Mouse (Mus musculus) forebrain, postnatal 0 days (tissue): ENCODE results near the gene Rap1gap2. TPM values are rescaled to one million over a fixed set of nuclear protein-coding genes. Genes with fewer than 3 reads are reported as not detected.

Source experiments
- ATAC-seq: fragments of 200-750 bp; cut with Nextera tagmentation; 2 replicates; pipeline ENCODE4 v1.8.0; 2017; ENCODE audit warnings: mild to moderate bottlenecking, moderate library complexity
- DNase-seq: peaks from one replicate; pipeline ENCODE4 v3.0.0-alpha.2; 2015
- H3K27ac ChIP-seq: fragments of 300-500 bp; sonication (generic); 2 replicates; pipeline ENCODE4 v1.5.1; 2014; ENCODE audit warnings: low read depth, mild to moderate bottlenecking, antibody characterized with exemption, low read length, moderate library complexity, mixed read lengths
- H3K27me3 ChIP-seq: fragments of 300-500 bp; sonication (generic); 2 replicates; pipeline ENCODE4 v1.6.1; 2014; ENCODE audit warnings: mild to moderate bottlenecking, low read length, mixed read lengths; ENCODE audit not compliant: insufficient read depth
- H3K36me3 ChIP-seq: fragments of 300-500 bp; sonication (generic); 2 replicates; pipeline ENCODE4 v1.6.1; 2014; ENCODE audit warnings: mild to moderate bottlenecking, moderate library complexity; ENCODE audit not compliant: insufficient read depth
- H3K4me1 ChIP-seq: fragments of 300-500 bp; sonication (generic); 2 replicates; pipeline ENCODE4 v1.6.1; 2014; ENCODE audit warnings: antibody characterized with exemption; ENCODE audit not compliant: insufficient read depth
- H3K4me2 ChIP-seq: fragments of 300-500 bp; sonication (generic); 2 replicates; pipeline ENCODE4 v1.6.1; 2014; ENCODE audit warnings: low read depth, mild to moderate bottlenecking, moderate library complexity
- H3K4me3 ChIP-seq: fragments of 300-500 bp; sonication (generic); 2 replicates; pipeline ENCODE4 v1.5.1; 2014; ENCODE audit warnings: low read depth, low read length, mixed read lengths
- H3K9ac ChIP-seq: fragments of 300-500 bp; sonication (generic); 2 replicates; pipeline ENCODE4 v1.6.1; 2014; ENCODE audit warnings: mild to moderate bottlenecking
- H3K9me3 ChIP-seq: fragments of 300-500 bp; sonication (generic); 2 replicates; pipeline ENCODE4 v1.6.1; 2016; ENCODE audit warnings: low read length
- CTCF ChIP-seq: sonication (generic); IDR thresholded peaks from 2 replicates; pipeline ENCODE4 v1.5.1; 2016; ENCODE audit warnings: antibody characterized with exemption, control low read depth, low read depth
- WGBS: fragments of 180-500 bp; shearing (Covaris S2); extraction: QIAGEN DNeasy Blood & Tissue Kit; methylation state at CpG from one replicate; pipeline ENCODE4 v1.1.7; 2014; 5-methylcytosine and 5-hydroxymethylcytosine counted together
- polyA plus RNA-seq: library from polyadenylated mRNA; unstranded; fragments of >200 nt; fragmentation: Nextera tagmentation; extraction: Ambion mirVana; gene quantifications from 2 replicates; pipeline ENCODE4 v1.2.1, GENCODE M21; 2015
- total RNA-seq: library from RNA; depleted of rRNA; stranded (reverse); fragments of >200 nt; gene quantifications from 2 replicates; pipeline ENCODE4 v1.2.3, GENCODE M21; 2014; rRNA removed

The Rap1gap2 gene
- total RNA-seq (43.7 and 52.5 TPM in 2 replicates), polyA plus RNA-seq (9.9 and 12.2 TPM in 2 replicates)

GRCm38 (mm10) chr11:74610545-74611176, at the start of gene Rap1gap2:
Gene Rap1gap2, minus strand, starts transcription at chr11:74610915.
- H3K4me2 ChIP-seq: peak within 1 kb of the TSS; percentile 89
- H3K4me1 ChIP-seq: no peaks in the 10 kb centered on the region
- no peak for TF ChIP-seq CTCF
- WGBS: under 1% methylated on average over 50 of the region's 50 CpGs
- no peak within 1 kb of the TSS for H3K27ac ChIP-seq
- H3K9me3 ChIP-seq: no peaks in the 10 kb centered on the region
- peak; percentile 32; the same call in 1 of the 2 replicates for ATAC-seq
- peaks cover 41% of the 10 kb centered on the region for H3K27me3 ChIP-seq
- peak within 1 kb of the TSS; percentile 42 for H3K4me3 ChIP-seq
- peak within 1 kb of the TSS; percentile 47; the same call in 1 of the 2 replicates for H3K9ac ChIP-seq
- DNase-seq: peak; percentile 11
- H3K36me3 ChIP-seq: no peaks in the 10 kb centered on the region

GRCm38 (mm10) chr11:74660336-74660735, 49.6 kb upstream of the Rap1gap2 start:
- Histone ChIP-seq H3K4me2 (no peak overlapping the region), H3K27ac (no peak overlapping the region), H3K27me3 (no peaks in the 10 kb centered on the region), H3K9me3 (no peaks in the 10 kb centered on the region), H3K4me1 (no peaks in the 10 kb centered on the region), H3K4me3 (no peak overlapping the region), H3K9ac (no peak overlapping the region), H3K36me3 (peaks cover 83% of the 10 kb centered on the region)
- ATAC-seq (no peak), DNase-seq (no peak)
- WGBS: 95% methylated on average over 13 of the region's 13 CpGs
- no peak for TF ChIP-seq CTCF

- no peak overlapping the region for H3K27ac ChIP-seq
- 92% methylated on average over 3 of the region's 3 CpGs for WGBS
- TF ChIP-seq CTCF: no peak
- no peak for DNase-seq
- no peak overlapping the region for H3K4me2 ChIP-seq
- H3K9ac ChIP-seq: no peak overlapping the region
- H3K9me3 ChIP-seq: no peaks in the 10 kb centered on the region
- ATAC-seq: no peak
- H3K36me3 ChIP-seq: peaks cover 47% of the 10 kb centered on the region
- H3K4me3 ChIP-seq: no peak overlapping the region
- no peaks in the 10 kb centered on the region for H3K4me1 ChIP-seq
- no peaks in the 10 kb centered on the region for H3K27me3 ChIP-seq
Measured at GRCm38 (mm10) chr11:74655941-74656340, 45.2 kb upstream of the Rap1gap2 start.

GRCm38 (mm10) chr11:74653385-74653784, 42.7 kb upstream of the Rap1gap2 start:
- TF ChIP-seq CTCF: no peak
- no peaks in the 10 kb centered on the region for H3K9me3 ChIP-seq
- no peak overlapping the region for H3K27ac ChIP-seq
- DNase-seq: no peak
- H3K9ac ChIP-seq: no peak overlapping the region
- peaks cover 22% of the 10 kb centered on the region for H3K36me3 ChIP-seq
- ATAC-seq: no peak
- peaks cover 5% of the 10 kb centered on the region; the same call in 1 of the 2 replicates for H3K4me1 ChIP-seq
- 81% methylated on average over 6 of the region's 6 CpGs for WGBS
- no peak overlapping the region for H3K4me3 ChIP-seq
- H3K27me3 ChIP-seq: no peaks in the 10 kb centered on the region
- no peak overlapping the region for H3K4me2 ChIP-seq

- Histone ChIP-seq H3K9ac (no peak overlapping the region), H3K9me3 (no peaks in the 10 kb centered on the region), H3K27ac (no peak overlapping the region), H3K36me3 (peaks cover 18% of the 10 kb centered on the region), H3K4me1 (peaks cover 6% of the 10 kb centered on the region; the same call in 1 of the 2 replicates), H3K27me3 (no peaks in the 10 kb centered on the region), H3K4me2 (no peak overlapping the region), H3K4me3 (no peak overlapping the region)
- no peak for TF ChIP-seq CTCF
- 62% methylated on average over 4 of the region's 4 CpGs for whole genome bisulfite sequencing
- no peak for ATAC-seq
- DNase-seq: no peak
Measured at GRCm38 (mm10) chr11:74652791-74653191, 42.1 kb upstream of the Rap1gap2 start.

GRCm38 (mm10) chr11:74650576-74651100, 39.9 kb upstream of the Rap1gap2 start:
- no peak for ATAC-seq
- Histone ChIP-seq H3K4me3 (peak overlapping the region; percentile 97), H3K9me3 (no peaks in the 10 kb centered on the region), H3K4me2 (peak overlapping the region; percentile 89), H3K9ac (0 out of 2 replicates have a peak overlapping the region, but pooled peaks have one; percentile 85), H3K27me3 (no peaks in the 10 kb centered on the region), H3K27ac (no peak overlapping the region), H3K36me3 (peaks cover 3% of the 10 kb centered on the region; the same call in 1 of the 2 replicates), H3K4me1 (peaks cover 6% of the 10 kb centered on the region; the same call in 1 of the 2 replicates)
- WGBS: 59% methylated on average over 4 of the region's 4 CpGs
- TF ChIP-seq CTCF: no peak
- DNase-seq: no peak
